Mouse (Mus musculus): ENCODE data around the gene 4931406C07Rik. TPM values are rescaled to one million over a fixed set of nuclear protein-coding genes. Genes with fewer than 3 reads are reported as not detected.

4931406C07Rik gene
- polyA plus RNA-seq, 1 experiment from 2014 or later: 10.8 TPM

DNA sequence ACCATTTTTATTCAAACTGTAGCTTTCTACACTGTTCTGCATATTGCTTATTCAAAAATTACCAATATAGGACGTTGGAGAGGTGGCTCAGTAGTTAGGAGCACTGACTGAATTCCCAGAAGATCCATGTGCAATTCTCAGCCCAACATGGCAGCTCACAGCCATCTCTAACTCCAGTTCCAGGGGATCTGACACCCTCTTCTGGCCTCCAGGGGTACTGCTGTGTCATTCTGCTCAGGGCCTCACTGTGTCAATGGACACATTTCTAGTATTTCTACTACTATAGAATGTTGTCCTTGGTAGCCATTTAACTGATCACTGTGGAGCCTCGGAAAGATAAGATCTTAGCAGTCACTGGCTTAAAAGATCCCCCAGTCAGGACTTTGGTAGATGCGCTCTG is 20.8 kb downstream of the 4931406C07Rik start:
- 63% methylated on average over 3 of the region's 3 CpGs for WGBS
- H3K9me3 ChIP-seq: no peaks in the 10 kb centered on the region
- H3K27me3 ChIP-seq: no peaks in the 10 kb centered on the region
- H3K9ac ChIP-seq: no peak overlapping the region
- no peak for ATAC-seq (ENCODE audit: insufficient number of reproducible peaks, insufficient read depth, low FRiP score, low TSS enrichment)
- no peak overlapping the region for H3K27ac ChIP-seq
- peaks cover 5% of the 10 kb centered on the region for H3K4me1 ChIP-seq
- H3K4me3 ChIP-seq: no peak overlapping the region
- 0 out of 2 replicates have a peak, but pooled peaks cover 4% of the 10 kb centered on the region for H3K36me3 ChIP-seq
- no peak overlapping the region for H3K4me2 ChIP-seq (replicated peaks)

DNA sequence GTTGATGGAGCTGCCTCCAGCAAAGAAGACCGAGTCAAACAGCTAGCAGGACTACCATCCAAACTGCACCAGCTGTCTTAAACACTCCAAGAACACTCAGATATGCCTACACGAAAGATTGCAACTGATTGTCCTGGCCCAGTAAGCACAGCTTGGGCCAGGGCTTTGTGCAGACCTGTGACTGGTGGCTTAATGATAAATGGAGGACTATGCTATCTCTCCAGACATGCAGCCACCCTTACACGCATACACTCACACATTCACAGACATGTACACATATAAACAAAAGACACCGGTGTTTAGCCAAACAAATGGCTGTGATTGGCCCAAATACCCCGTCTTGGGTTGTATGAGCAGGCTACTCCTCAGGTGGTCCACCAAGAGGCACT is 25.8 kb downstream of the 4931406C07Rik start:
- Histone ChIP-seq H3K36me3 (peaks cover 4% of the 10 kb centered on the region), H3K4me2 (replicated peaks) (peak overlapping the region; percentile 68), H3K27me3 (no peaks in the 10 kb centered on the region), H3K9ac (peak overlapping the region; percentile 97), H3K4me3 (peak overlapping the region; percentile 99), H3K4me1 (peaks cover 18% of the 10 kb centered on the region), H3K9me3 (no peaks in the 10 kb centered on the region), H3K27ac (no peak overlapping the region)
- ATAC-seq (ENCODE audit: insufficient number of reproducible peaks, insufficient read depth, low FRiP score, low TSS enrichment): no peak
- WGBS: 51% methylated on average over 5 of the region's 5 CpGs

DNA sequence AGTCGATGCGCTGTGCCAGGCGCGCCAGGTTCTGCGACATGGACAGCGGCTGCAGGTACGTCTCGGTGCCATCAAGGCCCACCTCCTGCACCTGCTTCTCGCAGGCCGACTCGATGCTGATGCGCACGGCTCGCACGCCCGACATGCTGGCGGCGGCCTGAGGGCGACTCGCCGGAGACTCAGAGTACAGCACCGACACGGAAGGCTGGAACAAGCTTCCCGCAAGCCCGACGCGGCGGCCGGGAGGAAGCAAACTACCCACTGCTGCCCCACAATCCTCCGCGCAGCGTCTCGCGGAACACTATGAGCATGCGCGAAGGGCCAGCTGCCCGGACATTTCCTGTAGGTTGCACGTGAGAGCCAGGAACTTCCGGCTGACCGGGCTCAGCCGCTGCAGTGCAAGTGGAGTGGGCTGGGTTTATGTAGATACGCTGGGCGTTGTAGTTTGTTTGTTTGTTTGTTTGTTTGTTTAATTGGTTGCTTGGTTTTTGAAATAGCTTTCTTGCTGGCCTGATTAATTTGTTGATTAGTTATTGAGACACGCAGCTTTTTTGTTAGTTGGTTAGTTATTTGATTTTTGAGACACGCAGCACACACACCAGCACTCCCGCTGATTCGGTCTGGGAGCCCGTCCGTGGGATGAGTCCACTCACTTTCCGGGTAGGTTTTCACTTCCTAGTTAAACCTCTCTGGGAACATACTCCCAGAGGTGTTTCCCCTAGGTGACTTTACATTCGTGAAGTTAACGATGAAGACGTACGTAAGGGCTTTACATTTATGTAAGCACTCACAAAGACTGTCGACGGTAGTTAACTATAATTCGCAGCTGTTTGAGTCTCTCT is 26.4 kb downstream of the 4931406C07Rik start, which contains the start of gene Med17:
TSS of gene Med17 (minus strand) at position 283 of the 842 bp plus-strand sequence.
- 1% methylated on average over 57 of the region's 57 CpGs for WGBS
- Histone ChIP-seq H3K4me3 (peak within 1 kb of the TSS; percentile 99), H3K36me3 (peaks cover 10% of the 10 kb centered on the region), H3K27me3 (no peaks in the 10 kb centered on the region), H3K9ac (peak within 1 kb of the TSS; percentile 97), H3K9me3 (no peaks in the 10 kb centered on the region), H3K4me1 (peaks cover 18% of the 10 kb centered on the region), H3K4me2 (replicated peaks) (peak within 1 kb of the TSS; percentile 68), H3K27ac (peak within 1 kb of the TSS; percentile 89)
- peak; percentile 96 for ATAC-seq (ENCODE audit: insufficient number of reproducible peaks, insufficient read depth, low FRiP score, low TSS enrichment)

DNA sequence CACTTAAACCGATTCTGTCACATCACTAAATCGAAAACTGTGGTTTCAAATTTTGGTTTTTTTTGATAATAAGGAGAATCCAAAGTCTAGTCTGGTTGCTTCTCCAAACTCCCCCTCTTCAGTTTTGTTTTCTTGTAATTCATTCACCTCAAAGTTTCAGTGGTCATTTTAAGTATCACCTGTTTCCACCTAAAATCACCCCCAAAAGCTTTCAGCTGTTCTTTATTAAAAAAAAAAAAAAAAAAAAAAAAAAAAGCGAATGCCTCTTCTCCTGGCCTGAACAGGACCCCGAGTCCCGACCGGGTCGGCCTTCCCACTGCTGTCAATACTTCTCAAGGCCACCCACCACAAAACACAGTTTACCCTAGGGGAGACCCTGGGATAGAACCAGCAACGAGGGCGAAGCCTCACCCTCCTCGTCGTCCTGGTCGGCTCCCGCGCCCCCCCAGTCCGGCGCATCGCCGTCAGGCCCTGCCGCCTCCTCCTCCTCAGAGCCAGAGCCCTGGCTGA is 27.1 kb downstream of the 4931406C07Rik start:
- peaks cover 18% of the 10 kb centered on the region for H3K4me1 ChIP-seq
- 8% methylated on average over 19 of the region's 19 CpGs for WGBS
- no peak; the same call in 1 of the 2 replicates for ATAC-seq (ENCODE audit: insufficient number of reproducible peaks, insufficient read depth, low FRiP score, low TSS enrichment)
- H3K4me2 ChIP-seq (replicated peaks): peak overlapping the region; percentile 68
- peak overlapping the region; percentile 99 for H3K4me3 ChIP-seq
- peak overlapping the region; percentile 89 for H3K27ac ChIP-seq
- no peaks in the 10 kb centered on the region for H3K27me3 ChIP-seq
- no peaks in the 10 kb centered on the region for H3K9me3 ChIP-seq
- H3K36me3 ChIP-seq: peaks cover 16% of the 10 kb centered on the region
- H3K9ac ChIP-seq: peak overlapping the region; percentile 97

DNA sequence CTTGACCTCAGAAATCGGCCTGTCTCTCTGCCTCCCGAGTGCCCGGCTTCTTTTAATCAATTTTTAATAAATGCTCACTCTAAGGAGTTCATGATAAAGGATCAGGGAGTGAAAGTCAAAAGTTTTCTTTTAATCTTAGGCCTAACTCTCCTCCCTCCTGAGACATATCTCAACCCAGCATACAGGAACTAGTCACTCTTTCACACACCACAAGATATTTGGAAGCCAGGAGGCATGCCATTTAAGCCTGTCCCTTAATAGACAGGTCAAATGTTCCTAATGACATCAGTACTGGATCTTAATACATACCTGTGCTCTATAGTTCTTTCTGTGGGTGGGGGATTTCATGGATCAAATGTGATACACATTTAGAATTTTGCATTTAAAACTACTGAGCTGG is 27.9 kb downstream of the 4931406C07Rik start:
- H3K27me3 ChIP-seq: no peaks in the 10 kb centered on the region
- H3K36me3 ChIP-seq: peaks cover 25% of the 10 kb centered on the region
- no peak for ATAC-seq (ENCODE audit: insufficient number of reproducible peaks, insufficient read depth, low FRiP score, low TSS enrichment)
- WGBS: 88% methylated on average over 3 of the region's 3 CpGs
- H3K4me3 ChIP-seq: no peak overlapping the region
- H3K27ac ChIP-seq: no peak overlapping the region
- no peaks in the 10 kb centered on the region for H3K9me3 ChIP-seq
- no peak overlapping the region for H3K9ac ChIP-seq
- H3K4me1 ChIP-seq: peaks cover 18% of the 10 kb centered on the region
- H3K4me2 ChIP-seq (replicated peaks): no peak overlapping the region

DNA sequence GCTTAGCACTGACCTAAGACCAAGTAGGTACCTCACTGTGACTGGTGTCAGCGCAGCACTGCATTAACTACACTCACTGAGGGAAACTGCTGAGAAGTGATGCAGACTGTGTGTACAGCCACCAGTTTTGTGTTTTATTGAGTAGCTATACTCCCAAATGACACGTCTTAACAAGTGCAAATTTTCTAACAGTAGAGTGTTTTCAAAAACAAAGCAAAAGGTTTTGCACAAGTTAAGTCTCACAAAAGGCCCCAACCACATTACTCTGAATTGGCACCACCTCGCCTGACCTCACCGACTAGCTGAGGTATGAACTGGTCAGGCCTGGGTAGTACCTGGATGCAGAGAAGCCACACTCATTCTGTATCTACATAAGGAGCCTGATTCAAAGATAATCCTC is 29.4 kb downstream of the 4931406C07Rik start:
- no peaks in the 10 kb centered on the region for H3K27me3 ChIP-seq
- peaks cover 40% of the 10 kb centered on the region for H3K36me3 ChIP-seq
- H3K27ac ChIP-seq: no peak overlapping the region
- no peak overlapping the region for H3K4me3 ChIP-seq
- no peak overlapping the region for H3K9ac ChIP-seq
- peaks cover 18% of the 10 kb centered on the region for H3K4me1 ChIP-seq
- no peak overlapping the region for H3K4me2 ChIP-seq (replicated peaks)
- no peaks in the 10 kb centered on the region for H3K9me3 ChIP-seq
- WGBS: 90% methylated on average over 4 of the region's 4 CpGs
- no peak for ATAC-seq (ENCODE audit: insufficient number of reproducible peaks, insufficient read depth, low FRiP score, low TSS enrichment)

DNA sequence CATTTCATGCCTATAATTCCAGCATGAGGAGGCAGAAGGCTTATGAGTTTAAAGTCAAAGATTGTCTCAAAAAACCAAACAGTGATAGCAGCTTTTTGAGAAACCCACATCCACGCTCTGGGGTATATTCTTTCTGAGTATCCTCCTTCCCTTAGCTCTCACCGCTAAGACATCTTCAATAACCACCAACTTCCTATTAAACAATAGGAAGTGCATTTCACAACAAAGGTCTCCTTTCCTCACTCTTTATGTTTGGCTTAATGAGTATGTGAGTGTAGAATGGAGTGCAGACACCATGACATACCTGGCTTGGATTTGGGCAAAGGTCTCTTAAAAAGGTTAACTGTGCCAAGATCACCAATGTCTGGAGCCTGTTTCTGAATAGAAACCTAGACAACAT is 32.3 kb downstream of the 4931406C07Rik start:
- no peak overlapping the region for H3K4me3 ChIP-seq
- no peak overlapping the region for H3K9ac ChIP-seq
- no peak overlapping the region for H3K27ac ChIP-seq
- no peaks in the 10 kb centered on the region for H3K9me3 ChIP-seq
- no peak for ATAC-seq (ENCODE audit: insufficient number of reproducible peaks, insufficient read depth, low FRiP score, low TSS enrichment)
- peaks cover 67% of the 10 kb centered on the region for H3K36me3 ChIP-seq
- H3K4me2 ChIP-seq (replicated peaks): no peak overlapping the region
- 95% methylated on average over 2 of the region's 2 CpGs for WGBS
- no peaks in the 10 kb centered on the region for H3K27me3 ChIP-seq
- H3K4me1 ChIP-seq: peaks cover 10% of the 10 kb centered on the region

DNA sequence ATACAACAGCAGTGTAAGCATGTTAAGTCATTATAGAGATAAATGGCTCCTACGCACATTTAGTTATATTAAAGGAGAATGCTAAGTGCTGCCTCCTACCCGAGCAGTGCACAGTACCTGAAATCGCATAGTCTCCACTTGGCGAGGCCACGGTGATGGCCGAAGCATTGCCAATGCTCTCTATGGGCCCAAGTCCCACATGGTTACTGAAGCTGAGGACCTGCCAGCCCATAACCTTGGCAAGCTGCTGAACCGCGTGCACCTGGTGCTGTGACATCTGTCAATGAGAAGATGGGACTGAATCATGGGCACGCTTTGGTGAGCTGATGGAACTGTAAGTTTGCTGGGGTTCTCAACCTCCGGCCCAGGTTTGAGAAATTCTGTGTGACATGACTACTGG is 42.8 kb downstream of the 4931406C07Rik start:
- H3K27me3 ChIP-seq: no peaks in the 10 kb centered on the region
- WGBS: 96% methylated on average over 10 of the region's 10 CpGs
- ATAC-seq (ENCODE audit: insufficient number of reproducible peaks, insufficient read depth, low FRiP score, low TSS enrichment): no peak
- H3K4me1 ChIP-seq: no peaks in the 10 kb centered on the region
- H3K4me2 ChIP-seq (replicated peaks): no peak overlapping the region
- H3K4me3 ChIP-seq: no peak overlapping the region
- no peak overlapping the region for H3K27ac ChIP-seq
- H3K9me3 ChIP-seq: no peaks in the 10 kb centered on the region
- peaks cover 73% of the 10 kb centered on the region for H3K36me3 ChIP-seq
- H3K9ac ChIP-seq: no peak overlapping the region

DNA sequence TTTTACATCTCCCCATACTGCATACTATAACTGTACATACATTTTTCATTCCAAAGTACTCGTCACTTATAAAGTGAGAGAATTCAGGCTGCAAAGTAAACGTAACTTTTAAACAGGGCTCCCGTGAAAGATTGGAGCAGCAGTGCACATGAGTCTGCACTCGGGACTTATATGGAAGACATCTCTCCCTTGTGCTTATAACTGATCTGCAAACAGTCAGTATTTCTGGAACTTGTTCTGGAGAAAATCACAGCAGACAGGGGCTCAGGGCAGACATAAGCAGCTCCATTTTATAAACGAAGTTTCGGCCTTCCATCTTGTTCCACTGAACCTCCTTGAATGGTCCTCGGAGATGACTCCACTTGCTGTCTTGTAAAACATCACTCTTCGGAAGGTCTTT is 44.3 kb downstream of the 4931406C07Rik start:
- peaks cover 61% of the 10 kb centered on the region for H3K36me3 ChIP-seq
- no peaks in the 10 kb centered on the region for H3K9me3 ChIP-seq
- no peak for ATAC-seq (ENCODE audit: insufficient number of reproducible peaks, insufficient read depth, low FRiP score, low TSS enrichment)
- 93% methylated on average over 8 of the region's 8 CpGs for WGBS
- H3K27me3 ChIP-seq: no peaks in the 10 kb centered on the region
- no peak overlapping the region for H3K4me2 ChIP-seq (replicated peaks)
- H3K9ac ChIP-seq: no peak overlapping the region
- H3K4me1 ChIP-seq: no peaks in the 10 kb centered on the region
- no peak overlapping the region for H3K27ac ChIP-seq
- no peak overlapping the region for H3K4me3 ChIP-seq

DNA sequence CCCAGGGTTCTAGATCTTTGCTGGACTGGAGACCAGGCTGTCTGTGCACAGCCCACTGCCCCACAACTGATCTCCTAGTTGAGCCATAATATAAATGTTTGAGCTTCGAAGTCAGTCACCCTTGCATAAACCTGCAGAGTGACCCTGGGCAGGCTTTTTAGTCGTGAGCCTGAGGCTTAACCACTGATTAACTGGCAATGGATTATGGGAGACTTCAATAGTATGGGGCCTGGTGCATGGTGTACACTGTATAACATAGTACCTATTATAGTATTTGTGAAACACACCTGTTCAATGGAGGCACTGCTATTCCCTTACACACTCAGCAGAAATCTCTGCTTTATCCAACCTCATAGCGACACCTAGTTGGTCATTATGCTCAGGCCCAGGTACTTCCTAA is 50.0 kb downstream of the 4931406C07Rik start:
- H3K27me3 ChIP-seq: no peaks in the 10 kb centered on the region
- ATAC-seq (ENCODE audit: insufficient number of reproducible peaks, insufficient read depth, low FRiP score, low TSS enrichment): no peak

DNA sequence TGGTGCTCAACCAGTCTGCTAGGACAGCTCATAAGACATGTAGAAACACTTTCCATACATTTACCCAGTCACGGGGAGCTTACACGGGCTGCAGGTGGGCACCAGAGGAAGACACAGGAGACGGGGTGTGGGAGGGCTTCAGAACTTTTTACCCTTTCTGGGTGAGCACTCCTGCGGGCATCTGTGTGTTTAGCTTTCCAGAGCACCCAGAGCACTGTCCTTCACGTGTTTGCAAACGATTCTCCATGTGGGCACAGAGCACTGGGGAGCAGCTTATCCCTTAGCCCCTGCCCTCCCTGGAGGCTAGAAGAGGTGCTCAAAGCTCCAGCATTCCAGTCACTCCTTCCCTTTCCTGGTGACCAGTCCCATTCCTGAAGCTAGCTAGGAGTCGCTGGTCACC is 51.7 kb downstream of the 4931406C07Rik start:
- Histone ChIP-seq H3K27me3 (no peaks in the 10 kb centered on the region), H3K4me1 (no peaks in the 10 kb centered on the region), H3K4me3 (no peak overlapping the region), H3K9me3 (no peaks in the 10 kb centered on the region), H3K36me3 (no peaks in the 10 kb centered on the region), H3K9ac (no peak overlapping the region), H3K27ac (no peak overlapping the region), H3K4me2 (replicated peaks) (no peak overlapping the region)
- WGBS: 83% methylated on average over 7 of the region's 7 CpGs
- no peak for ATAC-seq (ENCODE audit: insufficient number of reproducible peaks, insufficient read depth, low FRiP score, low TSS enrichment)

More for the DNA sequence above, 50.0 kb downstream of the 4931406C07Rik start:
- Histone ChIP-seq H3K4me2 (replicated peaks) (no peak overlapping the region), H3K9me3 (no peaks in the 10 kb centered on the region), H3K4me1 (no peaks in the 10 kb centered on the region), H3K27ac (no peak overlapping the region), H3K4me3 (no peak overlapping the region), H3K9ac (no peak overlapping the region), H3K36me3 (peaks cover 10% of the 10 kb centered on the region)
- WGBS: 80% methylated on average over 3 of the region's 3 CpGs

DNA sequence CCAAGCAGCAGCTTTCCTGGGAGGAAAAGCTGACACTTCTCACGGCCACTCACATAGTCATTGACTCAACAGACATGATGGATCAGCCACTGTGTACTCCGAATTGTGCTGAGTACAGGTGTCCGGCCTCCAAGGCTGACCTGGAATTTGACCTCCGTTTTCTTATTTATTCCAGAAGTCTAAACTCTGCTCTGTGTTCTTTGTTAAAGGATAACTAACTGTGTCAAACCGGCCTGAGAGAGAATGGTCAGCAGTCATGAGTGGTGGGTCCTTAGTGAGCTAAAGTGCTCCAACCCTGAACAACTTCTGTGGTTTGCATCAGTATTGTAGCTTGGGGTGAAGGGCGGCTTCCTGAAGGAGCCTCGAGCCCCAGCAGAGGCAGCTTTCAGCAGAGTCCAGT is 54.1 kb downstream of the 4931406C07Rik start:
- no peak for ATAC-seq (ENCODE audit: insufficient number of reproducible peaks, insufficient read depth, low FRiP score, low TSS enrichment)
- 76% methylated on average over 7 of the region's 7 CpGs for WGBS
- H3K36me3 ChIP-seq: no peaks in the 10 kb centered on the region

More for the DNA sequence above, 54.1 kb downstream of the 4931406C07Rik start:
- H3K4me2 ChIP-seq (replicated peaks): no peak overlapping the region
- no peaks in the 10 kb centered on the region for H3K27me3 ChIP-seq
- H3K4me1 ChIP-seq: no peaks in the 10 kb centered on the region
- H3K9me3 ChIP-seq: no peaks in the 10 kb centered on the region
- H3K4me3 ChIP-seq: no peak overlapping the region
- no peak overlapping the region for H3K27ac ChIP-seq
- H3K9ac ChIP-seq: no peak overlapping the region

Data from embryonic facial prominence, embryonic 12.5 days (tissue).